Mouse (Mus musculus): ENCODE measurements around the gene Phkg2.

DNA sequence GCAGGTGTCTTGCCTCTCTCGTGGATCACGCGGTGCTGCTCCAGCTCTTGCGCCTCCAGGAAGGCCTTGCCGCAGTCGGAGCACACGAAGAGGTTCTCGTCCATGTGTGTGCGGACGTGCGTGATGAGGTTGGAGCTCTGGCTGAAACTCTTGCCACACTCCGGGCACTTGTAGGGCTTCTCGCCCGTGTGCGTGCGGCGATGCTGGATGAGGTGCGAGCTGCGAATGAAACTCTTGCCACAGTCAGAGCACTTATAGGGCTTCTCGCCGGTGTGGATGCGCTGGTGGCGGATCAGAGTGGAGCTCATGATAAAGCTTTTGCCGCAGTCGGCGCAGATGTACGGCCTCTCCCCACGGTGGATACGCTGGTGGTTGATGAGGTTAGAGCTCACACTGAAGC lies 37.9 kb downstream of the Phkg2 start:
- no peak for TF ChIP-seq POLR2A (IDR thresholded peaks at IDR 0.05; ENCODE audit: extremely low read depth, insufficient read depth, low read length)
- no peak for TF ChIP-seq CTCF (IDR thresholded peaks at IDR 0.05; ENCODE audit: extremely low read depth, insufficient read depth, low read length)

Data from cortical plate, adult 2 months (tissue).